Mouse (Mus musculus) E14TG2a.4 (cell line): ENCODE results near the gene Zp3.

Experiments used
- CTCF ChIP-seq: conservative IDR thresholded peaks from 2 replicates; pipeline ENCODE4 v1.5.1; 2014; ENCODE audit warnings: low read length
- NANOG ChIP-seq: IDR thresholded peaks from 2 replicates; pipeline ENCODE4 v1.6.1; 2014; ENCODE audit warnings: borderline replicate concordance, low read length, mixed read lengths
- POU5F1 ChIP-seq: IDR thresholded peaks from 2 replicates; pipeline ENCODE4 v1.6.1; 2014; ENCODE audit warnings: low read length, borderline replicate concordance

GRCm38 (mm10) chr5:135962492-135963279 lies 17.2 kb upstream of the Zp3 start:
- no peak for TF ChIP-seq CTCF
- TF ChIP-seq POU5F1, result no peak
- TF ChIP-seq NANOG, result no peak
